Mouse (Mus musculus) thymus, adult 2 months (tissue): ENCODE results near the gene Trim65. TPM values are rescaled to one million over a fixed set of nuclear protein-coding genes. Genes with fewer than 3 reads are reported as not detected.

Source experiments
- DNase-seq: peaks from one replicate; pipeline ENCODE4 v3.0.0; 2021
- H3K27ac ChIP-seq: fragments of 200-500 bp; 2 replicates; pipeline ENCODE4 v1.5.1; 2012; ENCODE audit warnings: low read length, control low read depth; ENCODE audit not compliant: control insufficient read depth, insufficient read depth
- H3K27me3 ChIP-seq: fragments of 200-500 bp; 2 replicates; pipeline ENCODE4 v1.6.1; 2012; ENCODE audit warnings: mild to moderate bottlenecking, low read length, moderate library complexity, mixed read lengths; ENCODE audit not compliant: control insufficient read depth, insufficient read depth
- H3K36me3 ChIP-seq: fragments of 200-500 bp; 2 replicates; pipeline ENCODE4 v1.6.1; 2012; ENCODE audit warnings: mild to moderate bottlenecking, low read length, moderate library complexity; ENCODE audit not compliant: control insufficient read depth, insufficient read depth
- H3K4me1 ChIP-seq: fragments of 200-500 bp; replicated peaks from 2 replicates; pipeline ENCODE4 v1.6.1; 2012; ENCODE audit warnings: low read length; ENCODE audit not compliant: control insufficient read depth, insufficient read depth
- H3K4me3 ChIP-seq: fragments of 200-500 bp; 2 replicates; pipeline ENCODE4 v1.5.1; 2012; ENCODE audit warnings: mild to moderate bottlenecking, low read length, control low read depth, moderate library complexity; ENCODE audit not compliant: control insufficient read depth, insufficient read depth
- CTCF ChIP-seq: fragments of 200-500 bp; IDR thresholded peaks from 2 replicates; pipeline ENCODE4 v1.5.1; 2012; ENCODE audit warnings: mild to moderate bottlenecking, control low read depth, low read length, moderate library complexity, borderline replicate concordance; ENCODE audit not compliant: control insufficient read depth, poor library complexity, insufficient read depth; ENCODE audit errors: extremely low read depth
- POLR2A ChIP-seq: fragments of 200-500 bp; IDR thresholded peaks from 2 replicates; pipeline ENCODE4 v1.6.1; 2012; ENCODE audit warnings: mild to moderate bottlenecking, low read length, control low read depth, moderate library complexity; ENCODE audit not compliant: control insufficient read depth, poor library complexity, insufficient read depth; ENCODE audit errors: extremely low read depth
- WGBS: fragments of 180-500 bp; shearing (Covaris S2); methylation state at CpG from one replicate; pipeline ENCODE4 v1.1.7; 2018; 5-methylcytosine and 5-hydroxymethylcytosine counted together
- polyA plus RNA-seq: library from polyadenylated mRNA; depleted of rRNA; stranded (reverse); fragments of >200 nt; gene quantifications from 2 replicates; pipeline ENCODE4 v1.2.3, GENCODE M21; 2012

Trim65 gene
- polyA plus RNA-seq, 1 experiment: 24.5 TPM

DNA sequence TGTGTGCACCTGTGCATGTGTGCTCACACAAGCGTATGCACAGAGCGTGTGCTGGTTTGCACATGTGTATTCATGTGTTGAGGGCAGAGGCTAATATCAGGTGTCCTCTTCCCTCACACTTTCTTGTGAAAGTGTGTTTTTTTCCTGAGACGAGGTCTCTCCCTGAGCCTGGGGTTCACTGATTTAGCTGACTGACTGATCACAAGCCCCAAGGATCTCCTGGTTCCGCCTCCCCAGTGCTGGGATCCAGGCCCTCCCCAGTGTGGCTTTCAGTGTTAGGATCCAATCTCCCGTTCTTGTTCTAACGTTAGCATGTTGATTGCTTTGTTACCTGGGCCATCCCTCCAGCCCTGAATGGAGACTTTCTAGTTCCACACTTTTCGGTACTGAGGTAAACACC is 30.1 kb downstream of the Trim65 start:
- TF ChIP-seq POLR2A (no peak), CTCF (no peak)
- DNase-seq: no peak
- no peaks in the 10 kb centered on the region for H3K36me3 ChIP-seq
- no peak overlapping the region for H3K4me3 ChIP-seq
- H3K4me1 ChIP-seq: no peaks in the 10 kb centered on the region
- no peaks in the 10 kb centered on the region for H3K27me3 ChIP-seq
- no peak overlapping the region for H3K27ac ChIP-seq
- WGBS: 92% methylated on average over 7 of the region's 7 CpGs

DNA sequence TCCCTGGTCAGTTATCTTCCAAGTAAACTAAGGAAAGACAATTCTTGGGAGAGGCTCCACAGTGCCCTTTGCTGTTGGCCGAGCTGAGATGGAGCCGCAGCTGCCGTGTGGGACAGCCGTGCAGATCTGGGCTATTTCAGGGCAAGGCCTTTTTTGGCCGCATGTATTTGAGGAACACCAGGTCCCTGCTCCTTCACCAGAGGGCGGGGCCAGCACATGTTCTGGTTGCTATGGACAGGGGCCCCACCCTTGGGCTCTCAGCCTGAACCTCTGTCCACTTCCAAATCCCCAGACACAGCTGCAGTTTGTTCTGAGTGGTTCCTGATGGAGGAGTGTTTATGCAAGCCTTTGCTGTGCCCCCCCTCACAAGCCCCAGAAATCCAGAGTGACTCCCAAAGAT is 30.5 kb downstream of the Trim65 start:
- Histone ChIP-seq H3K36me3 (no peaks in the 10 kb centered on the region), H3K27ac (no peak overlapping the region), H3K4me1 (no peaks in the 10 kb centered on the region), H3K27me3 (no peaks in the 10 kb centered on the region), H3K4me3 (no peak overlapping the region)
- TF ChIP-seq CTCF (no peak), POLR2A (no peak)
- DNase-seq: no peak
- 79% methylated on average over 6 of the region's 6 CpGs for WGBS

- no peak for TF ChIP-seq POLR2A
- Histone ChIP-seq H3K4me1 (no peaks in the 10 kb centered on the region), H3K27me3 (no peaks in the 10 kb centered on the region), H3K27ac (no peak overlapping the region), H3K4me3 (no peak overlapping the region), H3K36me3 (no peaks in the 10 kb centered on the region)
- WGBS: 84% methylated on average over 6 of the region's 6 CpGs
- no peak for DNase-seq
Observed at GRCm38 (mm10) chr11:116099462-116099861, 31.5 kb downstream of the Trim65 start.

DNA sequence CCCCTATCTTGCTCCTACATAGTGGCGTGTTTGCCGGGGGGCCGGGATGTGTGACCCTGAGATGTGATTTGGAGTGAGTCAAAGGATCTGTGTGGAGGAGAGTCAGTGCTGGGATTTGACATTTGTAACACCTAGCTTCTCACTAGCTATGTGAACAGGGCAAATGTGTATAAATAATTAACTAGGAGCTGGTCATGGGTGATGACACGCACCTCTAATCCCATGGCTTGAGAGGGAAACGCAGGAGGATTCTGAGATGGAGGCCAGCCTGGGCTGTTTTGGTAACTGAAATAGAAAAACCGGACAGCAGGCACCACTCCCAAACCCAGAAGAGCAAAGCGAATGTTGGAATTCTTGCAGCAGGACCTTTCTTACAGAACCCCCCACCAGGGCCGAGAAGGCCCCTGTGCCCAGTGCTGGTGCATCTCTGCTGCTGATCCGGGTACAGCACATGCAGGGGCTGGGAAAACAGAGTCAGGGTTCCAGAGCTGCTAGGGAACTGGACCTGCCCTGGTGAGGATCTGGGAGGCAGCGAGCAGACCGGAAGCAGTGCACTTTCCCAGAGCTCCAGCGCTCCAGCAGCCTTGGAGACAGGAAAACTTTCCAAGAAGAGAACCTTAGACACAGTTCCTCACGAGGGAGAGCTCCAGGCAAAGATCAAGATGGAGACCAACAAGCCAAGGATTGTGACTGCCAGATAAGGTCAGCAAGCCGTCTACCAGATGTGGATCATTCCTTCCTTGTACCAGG is 32.0 kb downstream of the Trim65 start:
- no peak overlapping the region for H3K4me3 ChIP-seq
- DNase-seq: no peak
- 96% methylated on average over 14 of the region's 14 CpGs for WGBS
- H3K27me3 ChIP-seq: no peaks in the 10 kb centered on the region
- no peaks in the 10 kb centered on the region for H3K36me3 ChIP-seq
- H3K4me1 ChIP-seq: no peaks in the 10 kb centered on the region
- H3K27ac ChIP-seq: no peak overlapping the region
- no peak for TF ChIP-seq POLR2A
- no peak for TF ChIP-seq CTCF

GRCm38 (mm10) chr11:116096213-116097108 is 34.5 kb downstream of the Trim65 start:
- no peak overlapping the region for H3K4me3 ChIP-seq
- no peaks in the 10 kb centered on the region for H3K4me1 ChIP-seq
- no peaks in the 10 kb centered on the region for H3K27me3 ChIP-seq
- H3K27ac ChIP-seq: no peak overlapping the region
- no peak for DNase-seq
- WGBS: 67% methylated on average over 5 of the region's 5 CpGs
- TF ChIP-seq POLR2A (no peak), CTCF (no peak)
- no peaks in the 10 kb centered on the region for H3K36me3 ChIP-seq

- Histone ChIP-seq H3K27me3 (no peaks in the 10 kb centered on the region), H3K27ac (no peak overlapping the region), H3K4me3 (no peak overlapping the region), H3K36me3 (no peaks in the 10 kb centered on the region), H3K4me1 (no peaks in the 10 kb centered on the region)
- DNase-seq: no peak
- no peak for TF ChIP-seq POLR2A
- no peak for TF ChIP-seq CTCF
- WGBS: 39% methylated on average over 3 of the region's 3 CpGs
Observed at GRCm38 (mm10) chr11:116095573-116095972, 35.4 kb downstream of the Trim65 start.
